Mouse (Mus musculus) neural tube, embryonic 11.5 days (tissue): Measurements from ENCODE around the gene Efnb2. TPM values are rescaled to one million over a fixed set of nuclear protein-coding genes. Genes with fewer than 3 reads are reported as not detected.

ENCODE experiments used
- ATAC-seq: fragments of 200-750 bp; cut with Nextera tagmentation; 2 replicates; pipeline ENCODE4 v1.8.0; 2017; ENCODE audit warnings: moderate number of reproducible peaks, mild to moderate bottlenecking, moderate TSS enrichment, moderate library complexity; ENCODE audit not compliant: insufficient read depth, low FRiP score, low TSS enrichment
- DNase-seq: peaks from one replicate; pipeline ENCODE4 v3.0.0-alpha.2; 2015; ENCODE audit warnings: low spot score
- H3K27ac ChIP-seq: fragments of 300-500 bp; sonication (generic); 2 replicates; pipeline ENCODE4 v1.5.1; 2014; ENCODE audit warnings: low read depth, mild to moderate bottlenecking, low read length
- H3K27me3 ChIP-seq: fragments of 300-500 bp; sonication (generic); 2 replicates; pipeline ENCODE4 v1.6.1; 2014; ENCODE audit warnings: mild to moderate bottlenecking, low read length, mixed read lengths; ENCODE audit not compliant: control insufficient read depth, insufficient read depth
- H3K36me3 ChIP-seq: fragments of 300-500 bp; sonication (generic); 2 replicates; pipeline ENCODE4 v1.6.1; 2014; ENCODE audit warnings: mild to moderate bottlenecking, low read length, moderate library complexity, mixed read lengths; ENCODE audit not compliant: control insufficient read depth, insufficient read depth
- H3K4me1 ChIP-seq: fragments of 300-500 bp; sonication (generic); 2 replicates; pipeline ENCODE4 v1.6.1; 2014; ENCODE audit warnings: low read length, mixed read lengths; ENCODE audit not compliant: control insufficient read depth, insufficient read depth
- H3K4me2 ChIP-seq: fragments of 300-500 bp; sonication (generic); 2 replicates; pipeline ENCODE4 v1.6.1; 2014; ENCODE audit warnings: low read depth, mild to moderate bottlenecking, moderate library complexity
- H3K4me3 ChIP-seq: fragments of 300-500 bp; sonication (generic); 2 replicates; pipeline ENCODE4 v1.5.1; 2014; ENCODE audit warnings: low read depth, low read length
- H3K9ac ChIP-seq: fragments of 300-500 bp; sonication (generic); 2 replicates; pipeline ENCODE4 v1.6.1; 2014; ENCODE audit warnings: mild to moderate bottlenecking, low read length
- H3K9me3 ChIP-seq: fragments of 300-500 bp; sonication (generic); 2 replicates; pipeline ENCODE4 v1.6.1; 2016; ENCODE audit warnings: low read length; ENCODE audit not compliant: control insufficient read depth
- WGBS: fragments of 180-500 bp; shearing (Covaris S2); extraction: QIAGEN DNeasy Blood & Tissue Kit; methylation state at CpG from one replicate; pipeline ENCODE4 v1.1.7; 2014; 5-methylcytosine and 5-hydroxymethylcytosine counted together
- polyA plus RNA-seq: library from polyadenylated mRNA; unstranded; fragments of >200 nt; fragmentation: Nextera tagmentation; extraction: Ambion mirVana; gene quantifications from 2 replicates; pipeline ENCODE4 v1.2.1, GENCODE M21; 2014

The Efnb2 gene
- polyA plus RNA-seq, 1 experiment from 2014 or later = 37.9 TPM

GRCm38 (mm10) chr8:8622476-8622875 lies 38.6 kb downstream of the Efnb2 start:
- DNase-seq (no peak), ATAC-seq (no peak)
- H3K4me2 ChIP-seq = no peak overlapping the region
- no peaks in the 10 kb centered on the region for H3K27me3 ChIP-seq
- 93% methylated on average over 3 of the region's 3 CpGs for WGBS
- no peaks in the 10 kb centered on the region for H3K9me3 ChIP-seq
- H3K4me1 ChIP-seq = peaks cover 14% of the 10 kb centered on the region
- H3K9ac ChIP-seq = no peak overlapping the region
- no peak overlapping the region for H3K27ac ChIP-seq
- no peak overlapping the region for H3K4me3 ChIP-seq
- H3K36me3 ChIP-seq = peaks cover 14% of the 10 kb centered on the region

GRCm38 (mm10) chr8:8622031-8622430 lies 39.0 kb downstream of the Efnb2 start:
- ATAC-seq = no peak
- Histone ChIP-seq H3K9me3 (no peaks in the 10 kb centered on the region), H3K36me3 (peaks cover 14% of the 10 kb centered on the region), H3K4me1 (peaks cover 14% of the 10 kb centered on the region), H3K4me3 (no peak overlapping the region), H3K27me3 (no peaks in the 10 kb centered on the region), H3K4me2 (no peak overlapping the region), H3K9ac (no peak overlapping the region), H3K27ac (no peak overlapping the region)
- 93% methylated on average over 12 of the region's 12 CpGs for WGBS
- DNase-seq = no peak

GRCm38 (mm10) chr8:8621236-8621917 lies 39.7 kb downstream of the Efnb2 start:
- H3K4me3 ChIP-seq = no peak overlapping the region
- peaks cover 14% of the 10 kb centered on the region for H3K36me3 ChIP-seq
- peaks cover 14% of the 10 kb centered on the region for H3K4me1 ChIP-seq

GRCm38 (mm10) chr8:8620536-8620935 lies 40.5 kb downstream of the Efnb2 start:
- no peaks in the 10 kb centered on the region for H3K27me3 ChIP-seq
- H3K9ac ChIP-seq = no peak overlapping the region
- no peak for DNase-seq
- WGBS = 91% methylated on average over 21 of the region's 21 CpGs
- peaks cover 14% of the 10 kb centered on the region for H3K36me3 ChIP-seq
- no peak overlapping the region for H3K4me2 ChIP-seq
- H3K27ac ChIP-seq = no peak overlapping the region; the same call in 1 of the 2 replicates
- no peak for ATAC-seq
- no peak overlapping the region for H3K4me3 ChIP-seq
- peaks cover 14% of the 10 kb centered on the region for H3K4me1 ChIP-seq
- H3K9me3 ChIP-seq = no peaks in the 10 kb centered on the region

More at GRCm38 (mm10) chr8:8621236-8621917, 39.7 kb downstream of the Efnb2 start:
- WGBS = 88% methylated on average over 16 of the region's 16 CpGs
- ATAC-seq (no peak), DNase-seq (no peak)
- Histone ChIP-seq H3K9ac (no peak overlapping the region), H3K9me3 (no peaks in the 10 kb centered on the region), H3K27me3 (no peaks in the 10 kb centered on the region), H3K27ac (no peak overlapping the region), H3K4me2 (no peak overlapping the region)

- Histone ChIP-seq H3K9me3 (no peaks in the 10 kb centered on the region), H3K27me3 (no peaks in the 10 kb centered on the region), H3K4me2 (no peak overlapping the region), H3K9ac (no peak overlapping the region), H3K4me1 (peaks cover 14% of the 10 kb centered on the region), H3K27ac (peak overlapping the region; percentile 58; the same call in 1 of the 2 replicates), H3K4me3 (no peak overlapping the region), H3K36me3 (peaks cover 14% of the 10 kb centered on the region)
- ATAC-seq (peak; percentile 68), DNase-seq (peak; percentile 70)
- WGBS = 18% methylated on average over 19 of the region's 19 CpGs
Observed at GRCm38 (mm10) chr8:8619221-8620194, 41.5 kb downstream of the Efnb2 start.

- Histone ChIP-seq H3K4me2 (no peak overlapping the region), H3K9ac (no peak overlapping the region), H3K9me3 (no peaks in the 10 kb centered on the region), H3K4me1 (peaks cover 7% of the 10 kb centered on the region), H3K27me3 (no peaks in the 10 kb centered on the region), H3K36me3 (no peaks in the 10 kb centered on the region), H3K4me3 (no peak overlapping the region), H3K27ac (no peak overlapping the region)
- ATAC-seq = no peak
- WGBS = 75% methylated on average over 1 of the region's 1 CpGs
- DNase-seq = no peak
Observed at GRCm38 (mm10) chr8:8613844-8614243, 47.2 kb downstream of the Efnb2 start.

GRCm38 (mm10) chr8:8611928-8612327 lies 49.1 kb downstream of the Efnb2 start:
- Histone ChIP-seq H3K36me3 (no peaks in the 10 kb centered on the region), H3K4me1 (peaks cover 7% of the 10 kb centered on the region), H3K4me2 (no peak overlapping the region), H3K27me3 (no peaks in the 10 kb centered on the region), H3K9me3 (no peaks in the 10 kb centered on the region), H3K9ac (no peak overlapping the region), H3K4me3 (no peak overlapping the region), H3K27ac (no peak overlapping the region)
- ATAC-seq (no peak), DNase-seq (no peak)
- WGBS = 78% methylated on average over 4 of the region's 4 CpGs

GRCm38 (mm10) chr8:8609791-8610190 lies 51.3 kb downstream of the Efnb2 start:
- H3K27me3 ChIP-seq = no peaks in the 10 kb centered on the region

More at GRCm38 (mm10) chr8:8609791-8610190, 51.3 kb downstream of the Efnb2 start:
- no peak overlapping the region for H3K9ac ChIP-seq
- H3K27ac ChIP-seq = no peak overlapping the region
- H3K4me2 ChIP-seq = no peak overlapping the region
- H3K9me3 ChIP-seq = no peaks in the 10 kb centered on the region
- H3K4me3 ChIP-seq = no peak overlapping the region
- no peak for DNase-seq
- ATAC-seq = no peak
- 16% methylated on average over 7 of the region's 7 CpGs for WGBS
- no peaks in the 10 kb centered on the region for H3K36me3 ChIP-seq
- peaks cover 7% of the 10 kb centered on the region for H3K4me1 ChIP-seq
